Mouse (Mus musculus) kidney, adult 18-20 months (tissue): ENCODE results near the gene Vps54.

ENCODE experiments used
- DNase-seq: peaks from one replicate; pipeline ENCODE4 v3.0.0; 2021

Vps54 gene

DNA sequence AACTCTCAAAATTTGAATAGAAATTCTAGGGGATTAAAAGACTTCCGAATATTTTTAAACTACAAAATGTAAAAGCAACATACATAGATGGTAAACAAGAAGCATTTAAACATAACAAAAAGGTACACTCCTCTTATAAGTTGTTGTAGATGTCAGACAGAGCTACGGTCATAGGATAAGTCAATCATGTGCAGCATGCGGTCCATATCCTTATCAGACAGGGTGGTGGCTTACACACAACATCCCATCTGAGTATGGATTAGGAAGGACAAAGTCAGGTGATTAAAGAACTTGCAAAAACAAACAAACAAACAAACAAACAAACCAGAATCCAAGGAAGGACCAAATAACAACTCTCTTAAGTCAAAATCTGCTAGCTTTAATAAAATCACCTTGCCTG is 106.9 kb downstream of the Vps54 start:
- no peak for DNase-seq

DNA sequence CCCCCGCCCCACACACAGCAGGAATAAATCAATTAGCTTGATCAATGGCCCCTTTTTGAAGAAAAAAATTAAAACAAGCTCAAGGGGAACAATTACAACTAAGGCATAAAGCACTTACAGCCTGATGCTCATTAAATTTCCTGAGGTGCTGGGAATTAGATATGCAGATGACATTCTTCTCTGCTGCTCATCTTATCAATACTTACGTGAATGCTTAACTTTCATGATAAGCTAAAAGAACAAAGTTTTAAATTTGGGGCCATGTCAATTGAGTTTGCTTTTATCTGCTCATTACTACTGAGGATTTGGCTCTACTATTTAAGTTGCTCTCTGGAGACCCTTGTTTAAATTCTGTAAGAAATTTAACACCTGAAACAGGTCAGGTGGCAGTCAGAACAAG is 109.8 kb downstream of the Vps54 start:
- DNase-seq: no peak

DNA sequence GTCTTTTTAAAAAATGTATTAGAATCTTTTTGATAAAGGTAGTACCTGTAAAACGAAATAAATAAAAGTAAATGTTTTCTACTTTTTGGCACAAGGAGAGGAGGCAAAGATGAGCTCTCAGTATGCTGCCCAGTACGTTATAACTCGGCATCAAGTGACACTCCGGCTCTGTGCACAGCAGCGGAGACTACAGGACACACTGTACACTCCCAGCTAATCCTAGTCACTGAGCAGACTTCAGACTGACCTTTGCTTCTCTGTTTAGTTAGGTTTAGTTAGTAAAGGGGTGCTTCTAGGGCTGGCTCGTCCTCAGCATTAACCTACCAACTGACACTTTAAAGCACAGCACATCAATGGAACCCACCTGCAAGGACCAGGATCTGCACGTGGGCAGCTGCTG is 112.2 kb downstream of the Vps54 start:
- peak; percentile 20 for DNase-seq

DNA sequence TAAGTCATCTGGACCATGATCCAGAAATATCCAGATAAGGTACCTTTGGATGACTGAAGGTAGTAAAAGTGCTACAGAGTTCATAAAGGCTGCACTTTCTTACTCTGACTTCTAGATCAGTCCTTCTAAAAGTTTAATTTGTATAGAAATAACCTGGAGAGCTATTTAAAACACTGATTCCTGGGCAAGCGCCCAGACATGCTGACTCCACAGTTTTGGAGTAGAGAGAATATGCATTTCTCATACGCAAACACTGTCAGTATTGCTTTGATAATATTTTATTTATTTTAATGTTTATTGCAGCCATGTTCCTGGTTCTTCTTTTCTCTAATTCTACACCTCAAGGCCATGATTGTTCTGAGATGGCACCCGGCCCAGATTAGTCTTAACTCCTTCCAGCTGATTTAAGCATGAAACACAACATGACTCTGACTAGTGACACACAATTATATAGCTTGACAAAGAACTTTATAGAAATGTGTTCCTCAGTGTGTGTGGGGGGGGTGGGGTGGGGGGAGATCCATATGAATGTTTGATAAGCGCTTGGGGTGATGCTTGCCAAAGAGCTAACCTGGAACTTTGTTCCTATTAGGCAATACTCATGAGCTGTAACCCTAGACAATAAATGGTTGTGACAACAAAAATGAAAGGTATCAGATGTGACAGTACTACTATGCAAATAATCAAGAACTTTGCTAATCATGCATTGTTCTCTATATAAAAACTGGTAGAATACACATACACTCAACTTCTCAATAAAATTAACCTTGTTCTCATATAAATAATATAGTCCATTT is 124.3 kb downstream of the Vps54 start:
- no peak for DNase-seq

DNA sequence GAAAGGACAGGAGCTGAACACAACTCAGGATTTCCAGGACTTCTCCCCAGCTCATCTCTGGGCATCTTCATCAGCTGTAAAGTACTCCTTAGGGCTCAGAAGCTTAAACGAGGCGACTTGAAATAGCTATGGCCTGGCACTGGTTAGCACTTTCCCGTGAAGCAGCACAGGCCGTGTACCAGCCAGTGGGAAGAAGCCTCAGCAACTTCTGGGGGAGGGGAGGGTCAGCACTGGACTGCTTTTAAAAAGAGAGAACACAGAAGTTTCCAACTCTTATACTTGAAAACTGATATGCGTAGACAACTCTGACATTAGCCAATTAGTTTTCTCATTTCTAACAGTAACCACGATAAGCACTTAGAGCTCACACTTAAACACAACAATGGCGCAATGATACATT is 129.4 kb downstream of the Vps54 start:
- DNase-seq: no peak

DNA sequence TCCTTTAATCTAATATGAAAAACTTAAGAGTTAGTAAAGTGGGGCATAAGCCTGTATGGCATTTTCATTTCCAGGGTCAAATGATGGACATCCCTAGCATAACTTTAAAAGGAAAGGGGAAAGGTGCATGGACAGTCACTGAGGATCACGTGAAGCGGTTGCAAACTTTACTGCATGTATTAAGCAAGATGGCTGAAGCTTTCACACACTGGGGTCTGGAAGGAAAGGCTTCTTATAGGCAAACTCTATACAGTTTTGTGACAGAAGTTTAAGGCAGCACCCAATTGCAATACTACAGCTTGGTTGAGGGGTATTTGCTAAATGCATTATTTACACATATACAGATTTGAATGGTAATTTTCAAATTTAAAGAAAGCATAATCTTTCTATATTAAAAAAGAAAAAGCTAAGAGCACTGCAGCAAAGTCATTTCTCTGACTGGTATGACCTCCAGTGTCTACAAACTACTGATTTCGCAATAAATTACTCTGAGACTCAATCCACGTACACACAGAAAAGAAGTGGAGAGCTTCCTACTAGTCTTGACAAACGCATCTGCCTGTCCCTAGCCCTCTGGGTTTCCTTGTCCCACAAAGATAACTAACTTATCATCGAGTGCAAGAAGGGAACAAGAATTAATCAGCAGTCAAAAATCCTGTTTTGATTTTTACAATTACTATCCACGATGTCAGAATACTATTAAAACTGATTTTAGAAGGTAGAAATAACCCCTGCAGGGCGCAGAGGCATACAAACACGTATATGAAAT is 130.4 kb downstream of the Vps54 start:
- DNase-seq: no peak

DNA sequence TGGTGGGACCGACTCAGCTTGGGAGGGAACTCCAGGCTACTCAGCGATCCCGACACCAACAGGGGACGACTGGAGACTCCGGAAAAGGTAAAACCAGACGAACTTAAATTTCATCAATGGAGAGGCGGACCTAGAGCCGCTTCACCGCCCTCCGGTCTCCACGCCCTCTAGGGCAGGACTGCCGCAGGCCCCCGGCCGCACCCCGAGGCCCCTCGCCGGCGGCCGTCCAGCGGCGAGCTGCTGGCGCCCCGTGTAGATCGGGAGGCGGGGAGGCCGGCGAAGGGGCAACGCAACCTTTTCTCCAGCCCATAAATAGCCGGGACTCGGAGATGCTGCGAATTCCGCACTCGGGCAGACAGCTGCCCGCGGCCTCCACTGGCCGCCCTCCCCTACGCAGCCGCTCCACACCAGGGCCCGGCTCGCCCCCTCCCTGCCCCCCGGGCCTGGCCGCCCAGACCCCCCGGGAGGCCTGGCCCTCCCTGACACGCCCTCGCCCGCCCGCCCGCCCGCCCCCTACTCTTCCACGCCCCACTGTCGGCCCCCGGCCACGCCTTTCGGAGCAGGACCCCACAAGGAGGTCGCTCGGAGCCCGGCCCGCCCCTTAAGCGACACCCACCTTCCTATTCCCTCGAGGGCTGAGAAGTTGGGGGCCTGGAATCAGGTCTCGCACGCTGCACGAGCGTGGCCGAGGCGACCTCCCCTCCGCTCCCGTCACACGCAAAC is 131.5 kb downstream of the Vps54 start:
- DNase-seq: peak; percentile 84
